Mouse (Mus musculus) fat pad, adult 2 months (tissue): ENCODE data around the gene Tmem72.

Source experiments
- DNase-seq: peaks from one replicate; pipeline ENCODE4 v3.0.0-alpha.2; 2011; ENCODE audit warnings: low read depth, low spot score; ENCODE audit errors: extremely low read depth

The Tmem72 gene

GRCm38 (mm10) chr6:116651437-116652118 is 65.1 kb downstream of the Tmem72 start:
- no peak for DNase-seq

GRCm38 (mm10) chr6:116650406-116650805 is 66.3 kb downstream of the Tmem72 start, which contains the start of gene Depp1:
Gene Depp1, plus strand, starts transcription at chr6:116650609.
- no peak for DNase-seq

GRCm38 (mm10) chr6:116649811-116650210 is 66.9 kb downstream of the Tmem72 start:
- DNase-seq, result no peak

GRCm38 (mm10) chr6:116647763-116648162 is 69.0 kb downstream of the Tmem72 start:
- DNase-seq, result no peak

GRCm38 (mm10) chr6:116644335-116644734 is 72.4 kb downstream of the Tmem72 start:
- no peak for DNase-seq

- DNase-seq, result no peak
These were observed 72.8 kb downstream of the Tmem72 start for GRCm38 (mm10) chr6:116643881-116644280.

- DNase-seq, result no peak
These were observed 73.8 kb downstream of the Tmem72 start for GRCm38 (mm10) chr6:116642942-116643341.

- DNase-seq, result no peak
These were observed 77.0 kb downstream of the Tmem72 start for GRCm38 (mm10) chr6:116639663-116640062.

GRCm38 (mm10) chr6:116638871-116639270 is 77.8 kb downstream of the Tmem72 start:
- no peak for DNase-seq

- DNase-seq, result no peak
These were observed 79.2 kb downstream of the Tmem72 start for GRCm38 (mm10) chr6:116637496-116637895.

GRCm38 (mm10) chr6:116636581-116637235 is 80.0 kb downstream of the Tmem72 start:
- DNase-seq, result no peak

- DNase-seq, result no peak
These were observed 81.2 kb downstream of the Tmem72 start for GRCm38 (mm10) chr6:116635251-116636180.

GRCm38 (mm10) chr6:116633741-116634695 is 82.7 kb downstream of the Tmem72 start:
- DNase-seq, result no peak

- DNase-seq, result no peak
These were observed 84.6 kb downstream of the Tmem72 start for GRCm38 (mm10) chr6:116632129-116632528.

- no peak for DNase-seq
These were observed 86.9 kb downstream of the Tmem72 start for GRCm38 (mm10) chr6:116629766-116630165.
